Mouse (Mus musculus) gastrocnemius, adult 8-10 months (tissue): Measurements from ENCODE around the gene 1700023F06Rik. TPM values are rescaled to one million over a fixed set of nuclear protein-coding genes. Genes with fewer than 3 reads are reported as not detected.

Source experiments
- DNase-seq, 2 experiments: peaks; one replicate each; pipeline ENCODE4 v3.0.0; 2022; ENCODE audit warnings: low spot score in 2 of 2
- total RNA-seq, 4 experiments: library from RNA; stranded (reverse); gene quantifications; 2 replicates each; pipeline ENCODE4 v1.2.4; 2022

The 1700023F06Rik gene
- total RNA-seq, 4 experiments from 2014 or later = not detected

DNA sequence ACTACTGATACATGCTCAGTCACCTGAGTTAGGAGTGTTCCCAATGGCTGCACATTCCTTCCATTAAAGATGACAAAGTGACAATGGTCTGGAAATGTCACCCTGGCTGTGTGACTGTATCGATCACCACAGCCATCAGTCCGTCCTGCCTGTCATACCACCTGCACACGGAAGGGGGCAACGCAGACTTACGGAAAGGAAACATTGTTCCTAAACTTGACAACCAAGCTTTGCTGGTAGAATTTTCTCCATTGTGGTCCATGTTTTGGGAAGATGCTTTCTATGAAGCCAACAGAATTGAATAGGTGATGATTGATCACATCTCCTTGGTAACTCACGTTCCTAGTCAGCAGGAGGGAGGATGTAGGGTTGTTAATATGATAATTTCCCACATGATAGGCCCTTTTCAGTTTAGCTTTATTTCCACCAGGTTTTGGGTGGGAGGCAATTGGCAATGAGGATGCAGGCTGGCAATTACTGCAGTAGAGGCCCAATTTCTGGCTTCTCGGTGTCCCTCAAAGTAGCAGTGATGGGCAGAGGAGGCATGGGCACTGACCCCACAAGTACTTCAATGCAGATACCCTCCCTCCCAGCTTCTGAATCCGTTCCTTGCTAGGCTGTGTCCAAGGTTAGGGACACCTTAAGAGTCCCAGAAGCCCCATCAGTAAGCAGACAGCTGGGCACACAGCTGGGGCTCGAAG lies 39.5 kb downstream of the 1700023F06Rik start:
- peak; percentile 51 to 60 for DNase-seq

DNA sequence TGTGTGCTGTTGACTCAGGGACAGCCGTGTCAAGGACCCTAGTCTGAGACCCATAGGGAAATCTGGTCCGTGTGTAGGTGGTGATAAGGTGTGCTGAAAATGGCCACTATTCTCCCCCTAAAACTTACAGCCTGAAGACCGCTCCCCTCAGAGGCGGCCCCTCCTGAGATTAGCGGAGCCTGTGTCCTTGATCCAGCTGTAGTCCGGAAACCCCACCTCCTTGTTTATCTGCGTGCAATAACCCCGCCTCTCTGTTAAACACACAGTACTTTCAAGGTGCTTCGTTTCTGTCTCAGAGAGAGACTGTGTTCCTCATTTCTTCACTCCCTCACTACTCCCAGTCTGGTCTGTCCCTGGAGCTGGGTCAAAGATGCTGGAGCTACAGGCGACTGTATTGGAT lies 44.0 kb downstream of the 1700023F06Rik start:
- no peak for DNase-seq

DNA sequence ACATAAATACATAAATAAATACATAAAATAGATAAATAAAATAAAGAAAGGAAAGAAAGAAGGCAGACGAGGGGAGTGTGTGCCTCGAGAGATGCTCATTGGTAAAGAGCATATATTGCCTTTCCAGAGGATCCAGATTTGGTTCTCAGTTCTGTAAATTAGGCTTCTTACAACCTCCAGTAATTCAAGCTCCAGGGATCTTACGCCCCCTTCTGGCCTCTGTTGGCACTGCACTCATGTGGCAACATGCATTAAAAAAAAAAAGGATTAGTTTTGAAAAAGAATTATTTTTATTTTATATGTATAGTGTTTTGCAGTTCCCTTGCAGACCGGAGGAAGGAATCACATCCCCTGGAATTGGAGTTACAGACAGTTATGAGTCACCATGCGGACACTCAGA lies 46.2 kb downstream of the 1700023F06Rik start:
- no peak for DNase-seq

DNA sequence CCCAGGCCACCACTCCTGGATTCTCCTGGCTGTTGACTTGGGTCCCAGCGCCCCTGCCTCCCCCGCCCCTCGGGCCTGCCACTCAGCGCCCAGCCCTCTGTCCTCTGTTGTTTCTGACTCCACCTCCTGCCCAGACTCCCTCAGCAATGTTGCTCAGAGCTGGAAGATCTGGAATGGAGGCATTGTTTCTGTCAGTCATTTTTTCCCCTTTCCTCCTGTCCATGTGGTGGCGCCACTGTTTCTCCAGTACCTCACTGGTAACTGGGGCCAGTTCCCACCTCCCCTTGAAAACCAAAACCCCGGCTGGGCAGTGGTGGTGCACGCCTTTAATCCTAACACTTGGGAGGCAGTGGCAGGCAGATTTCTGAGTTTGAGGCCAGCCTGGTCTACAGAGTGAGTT lies 46.9 kb downstream of the 1700023F06Rik start:
- DNase-seq = no peak

DNA sequence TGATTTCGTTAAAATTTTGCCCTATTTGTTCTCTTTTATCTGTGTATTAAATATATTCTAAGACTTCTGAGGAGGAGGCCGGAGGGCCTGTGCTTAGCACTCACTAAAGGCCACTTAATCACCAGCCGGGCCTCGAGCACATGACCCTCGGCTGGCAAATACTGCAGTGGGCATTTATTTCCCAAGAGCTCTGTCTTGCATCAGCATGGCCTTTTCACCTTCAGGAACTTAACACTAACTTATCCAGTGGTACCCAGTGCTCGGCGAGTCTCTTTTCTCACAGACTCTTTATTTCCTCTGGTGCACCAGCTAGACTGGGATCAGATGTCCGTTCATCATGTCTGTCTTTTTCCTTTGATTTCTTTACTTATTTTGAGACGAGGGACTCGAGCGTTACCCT lies 47.6 kb downstream of the 1700023F06Rik start:
- no peak for DNase-seq

DNA sequence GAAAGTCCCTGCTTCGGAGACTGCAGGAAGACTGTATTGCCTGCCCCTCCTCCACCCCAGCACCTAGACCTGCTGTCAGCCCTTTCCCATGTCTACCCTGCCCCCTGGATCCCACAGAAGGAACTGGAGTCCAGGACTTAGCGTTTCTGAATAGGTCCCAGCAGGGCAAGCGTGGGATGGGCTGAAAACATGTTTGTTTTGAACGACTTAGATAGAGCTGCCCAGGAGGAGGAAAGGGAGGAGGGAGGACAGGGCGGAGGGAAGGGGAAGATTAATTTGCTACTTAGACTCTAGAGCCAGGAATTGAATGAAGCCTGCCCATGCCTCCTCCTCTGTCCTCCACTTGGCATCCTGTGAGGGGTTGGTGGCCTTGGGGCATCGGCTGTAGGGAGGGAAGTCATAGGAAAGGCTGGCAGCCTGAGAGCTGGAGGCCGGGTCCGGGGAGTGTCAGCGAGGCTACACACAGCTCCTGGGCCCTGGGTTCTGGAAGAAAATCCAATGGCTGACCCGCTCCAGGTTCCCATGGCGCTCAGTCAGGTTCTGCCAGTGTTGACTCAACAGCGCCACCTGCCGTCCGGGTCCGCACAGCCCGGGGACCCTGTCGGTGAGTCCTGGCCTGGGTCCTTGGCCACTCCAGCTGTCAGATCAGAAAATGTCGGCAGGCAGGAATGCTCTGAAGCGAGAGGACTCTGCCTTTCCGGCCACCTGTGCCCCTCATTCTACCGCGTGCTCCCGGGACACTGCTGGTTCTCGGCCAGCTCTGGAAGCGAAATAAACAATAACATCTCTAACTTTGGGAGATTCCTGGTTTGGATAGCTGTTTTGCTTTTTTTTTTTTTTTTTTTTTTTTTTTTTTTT lies 49.5 kb downstream of the 1700023F06Rik start:
- DNase-seq = peak; percentile 96

DNA sequence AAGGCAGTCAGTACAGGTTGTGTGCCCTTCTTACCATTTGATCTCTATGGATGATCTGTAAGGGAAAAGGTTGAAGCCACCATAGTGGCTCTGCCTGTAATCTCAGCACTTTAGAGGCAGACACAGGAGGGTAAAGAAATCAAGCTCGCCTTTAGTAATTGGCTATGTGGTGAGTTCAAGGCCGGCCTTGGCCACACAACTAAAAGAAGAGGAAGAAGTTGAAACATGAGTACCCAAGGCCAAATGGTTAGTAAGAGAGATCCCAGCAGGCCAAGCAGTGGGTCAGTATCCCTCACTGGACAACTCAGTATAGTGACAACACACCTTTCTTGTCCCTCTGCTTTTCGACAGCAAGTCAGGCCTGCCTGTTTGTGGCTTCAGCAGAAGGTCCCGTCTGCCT lies 58.6 kb downstream of the 1700023F06Rik start:
- no peak for DNase-seq

Other genes starting within 250 kb of the 1700023F06Rik start
- gene Nmt1, start 180.4 kb downstream of the 1700023F06Rik start, total RNA-seq = 10 to 100 TPM; 44.4 to 52.7 (median 50.5) TPM
- 10 to 100 TPM; 10.3 to 15.1 (median 13.0) TPM for gene Dcakd, start 180.2 kb downstream of the 1700023F06Rik start, total RNA-seq
- 1 to 10 TPM; 5.0 to 5.9 (median 5.5) TPM for gene Plcd3, start 106.9 kb downstream of the 1700023F06Rik start, total RNA-seq
- 10 to 100 TPM; 25.6 to 46.5 (median 41.0) TPM for gene Acbd4, start 106.9 kb downstream of the 1700023F06Rik start, total RNA-seq
- 10 to 100 TPM; 15.1 to 25.6 (median 18.7) TPM for gene Hexim1, start 92.3 kb downstream of the 1700023F06Rik start, total RNA-seq
- gene Hexim2, start 76.1 kb downstream of the 1700023F06Rik start, total RNA-seq = 1 to 10 TPM; 1.7 to 4.0 (median 2.8) TPM
- gene Fmnl1, start 37.5 kb downstream of the 1700023F06Rik start, total RNA-seq = 1 to 10 TPM; 2.2 to 3.9 (median 3.5) TPM
- not detected for gene Spata32, start 9.9 kb upstream of the 1700023F06Rik start, total RNA-seq
- gene Map3k14, start 58.9 kb upstream of the 1700023F06Rik start, total RNA-seq = 1 to 10 TPM; 3.0 to 4.9 (median 4.2) TPM
- 1 to 10 TPM; 2.5 to 4.7 (median 4.4) TPM for gene Arhgap27, start 155.1 kb upstream of the 1700023F06Rik start, total RNA-seq
- gene Plekhm1, start 204.1 kb upstream of the 1700023F06Rik start, total RNA-seq = 10 to 100 TPM; 14.1 to 16.4 (median 15.1) TPM